Mouse (Mus musculus): Measurements from ENCODE around the gene Ints1.

Ints1 gene

DNA sequence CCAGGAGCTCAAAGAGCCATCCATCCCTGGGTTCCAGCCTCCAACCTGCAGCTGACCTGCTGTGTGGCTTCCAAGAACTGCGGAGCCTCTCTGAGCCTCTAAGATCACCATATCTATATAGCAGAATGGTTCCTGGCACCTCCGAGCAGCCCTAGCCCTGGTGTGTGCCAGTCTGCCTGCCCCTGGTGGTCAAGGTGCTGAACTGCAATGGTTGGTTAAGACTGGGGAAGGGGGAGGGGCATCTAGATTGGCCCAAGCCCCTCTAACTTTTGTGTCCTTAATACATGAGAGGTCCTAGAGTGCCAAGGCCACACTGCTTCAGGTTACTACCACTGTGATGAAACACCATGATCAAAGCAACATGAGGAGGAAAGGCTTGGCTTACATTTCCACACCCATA lies 72.6 kb downstream of the Ints1 start:
- no peak for DNase-seq

DNA sequence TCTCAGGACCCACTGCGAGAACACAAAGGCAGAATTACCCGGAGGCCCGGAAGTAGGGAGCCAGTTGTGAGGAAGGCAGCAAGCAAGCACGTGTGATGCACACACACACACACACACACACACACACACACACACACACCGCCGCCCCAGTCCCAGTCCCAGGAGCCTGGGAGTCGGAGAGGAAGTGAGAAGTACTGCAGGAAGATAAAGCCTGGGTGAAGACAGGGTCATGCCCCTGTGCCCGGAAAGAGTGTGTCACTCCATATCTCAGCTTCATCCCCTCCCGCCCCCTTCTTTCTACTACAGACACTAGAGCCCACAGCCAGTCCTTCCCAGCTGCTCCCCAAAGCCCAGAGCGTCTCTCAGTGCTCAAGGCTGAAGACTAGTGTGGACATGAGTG lies 73.2 kb downstream of the Ints1 start:
- DNase-seq = no peak
